Mouse (Mus musculus) telencephalon, adult 2 months (tissue): ENCODE measurements at regions not wholly inside any gene's neighbourhood (a gene's known extent, or its start where the extent isn't known, plus 50 kb on each side); places are given as distances from the start of the nearest gene placed in this dataset.

ENCODE experiments used
- DNase-seq: peaks from one replicate; pipeline ENCODE4 v3.0.0-alpha.2; 2011; ENCODE audit warnings: low read depth, low spot score

DNA sequence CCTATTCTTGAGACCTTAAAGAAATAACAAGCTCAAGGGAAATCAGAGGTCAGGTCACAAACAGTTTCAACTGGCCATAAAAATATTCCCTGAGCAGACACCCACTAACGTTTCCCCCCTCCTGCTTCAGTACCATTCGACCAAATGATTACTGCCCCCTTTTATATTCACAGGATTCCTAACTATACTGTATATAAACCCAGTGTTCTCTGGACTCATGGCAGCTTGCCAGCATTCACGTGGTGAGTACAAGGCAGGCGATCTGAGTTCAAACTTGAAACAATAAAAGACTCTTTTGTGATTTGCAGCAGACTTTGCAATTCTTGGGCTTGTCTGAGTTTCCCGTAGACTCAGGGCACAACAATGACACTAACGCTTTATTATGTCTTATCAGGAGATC is 989.0 kb upstream of the H2afb3 start:
- DNase-seq = no peak

DNA sequence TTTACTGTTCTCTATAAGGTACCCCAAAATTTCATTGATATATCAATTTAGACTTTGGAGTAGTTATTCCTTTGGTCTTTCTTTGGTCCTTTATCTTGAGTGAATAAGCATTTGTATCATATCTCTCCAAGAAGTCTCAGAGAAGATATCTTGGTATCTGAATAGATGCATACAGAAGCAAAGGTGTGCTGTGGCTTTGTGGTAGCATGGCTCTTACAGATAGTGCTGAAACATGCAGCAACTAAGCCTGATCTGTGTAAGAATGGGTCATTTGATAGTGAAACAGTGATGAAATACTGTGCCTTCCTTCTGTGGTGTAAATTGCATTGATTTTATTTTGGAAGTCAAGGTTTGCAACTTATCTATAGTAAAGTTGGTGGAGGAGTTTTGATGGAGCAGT is 978.3 kb upstream of the H2afb3 start:
- no peak for DNase-seq

DNA sequence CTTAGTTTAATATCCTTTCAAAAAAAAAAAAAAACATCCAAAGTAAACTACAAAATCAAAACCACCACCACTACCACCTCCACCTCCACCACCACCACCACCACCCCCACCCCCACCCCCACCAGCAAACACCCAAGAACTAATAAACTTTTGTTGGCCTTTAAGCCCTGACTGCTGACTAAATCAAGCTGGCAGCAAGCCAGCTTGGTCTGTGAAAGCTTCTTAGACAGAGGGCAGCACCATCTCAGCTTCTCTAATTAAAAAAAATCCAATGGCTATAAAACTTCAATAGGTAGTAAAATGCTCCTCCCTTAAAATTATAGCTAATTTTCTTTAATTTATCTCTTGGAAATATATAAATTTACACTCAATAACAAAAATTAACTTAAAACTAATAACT is 957.2 kb upstream of the H2afb3 start:
- DNase-seq = no peak

DNA sequence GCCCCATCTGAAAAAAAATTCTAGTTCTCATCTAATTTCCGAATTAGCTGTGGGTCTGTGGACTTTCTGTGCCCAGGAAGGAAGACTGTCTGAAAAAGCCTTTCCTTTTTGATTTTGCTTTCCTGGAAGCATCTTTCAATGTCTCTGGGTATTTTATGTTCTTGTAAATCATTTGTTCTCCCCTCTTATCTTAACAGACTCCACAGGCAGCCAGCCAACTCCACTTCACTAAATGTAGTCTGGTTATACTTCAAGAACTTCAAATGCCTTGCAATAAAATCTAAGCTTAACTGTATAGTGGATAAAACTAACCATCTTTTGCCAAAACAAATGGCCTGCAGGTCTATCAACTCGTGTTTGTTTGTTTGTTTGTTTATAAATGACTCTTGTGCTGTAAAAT is 956.7 kb upstream of the H2afb3 start:
- peak; percentile 3 for DNase-seq

DNA sequence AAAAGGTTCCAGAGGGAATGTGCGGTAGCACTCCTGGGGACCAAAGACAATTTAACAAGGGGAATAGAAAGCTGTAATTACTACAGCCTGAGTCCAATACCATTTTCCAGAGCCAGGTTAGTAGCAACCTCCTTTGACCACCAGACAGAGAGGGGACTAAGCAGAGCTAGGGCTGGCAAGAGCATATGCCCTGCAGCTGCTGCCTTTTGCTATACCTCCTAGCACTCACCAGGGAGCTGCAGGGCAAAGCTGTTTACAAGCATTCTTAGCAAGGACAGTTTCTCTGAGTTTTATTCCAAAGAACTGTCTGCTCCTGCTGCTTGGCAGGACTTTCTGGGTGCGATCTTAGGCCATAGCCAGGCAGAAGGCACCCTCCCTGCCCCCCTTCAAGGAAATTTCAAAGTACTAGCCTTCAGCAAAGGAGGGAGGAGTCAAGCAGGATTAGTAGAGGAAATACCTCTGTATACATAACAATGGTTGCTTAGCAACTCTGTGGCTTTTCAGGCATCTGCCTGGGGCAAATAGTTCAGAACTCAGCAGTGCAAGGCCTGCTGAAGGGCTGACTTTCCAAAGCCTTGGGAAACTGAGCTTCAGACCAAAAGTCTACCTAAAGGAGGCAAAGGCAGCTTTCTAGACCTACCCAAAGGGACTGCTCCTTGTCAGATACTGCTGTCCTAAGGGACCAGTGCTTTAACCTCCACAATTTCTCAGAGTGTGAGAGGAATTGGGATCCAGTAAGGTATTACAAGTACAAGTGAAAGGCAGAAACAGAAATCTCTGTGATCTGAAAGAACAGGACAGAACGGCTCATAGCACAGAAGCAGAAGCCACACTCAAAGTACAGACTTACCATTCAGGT is 919.5 kb upstream of the H2afb3 start:
- no peak for DNase-seq
